Mouse (Mus musculus) right cerebral cortex, adult 2 months (tissue): Measurements from ENCODE around the gene 2610528J11Rik.
"Not testable (repeated sequence)": the region's sequence is repeated elsewhere in the genome, so short reads cannot be mapped to it uniquely, and the experiment has no call there.

ENCODE experiments used
- DNase-seq, 2 experiments: peaks; one replicate each; pipeline ENCODE4 v3.0.0; 2021 to 2022; ENCODE audit warnings: low spot score in 2 of 2

2610528J11Rik gene

DNA sequence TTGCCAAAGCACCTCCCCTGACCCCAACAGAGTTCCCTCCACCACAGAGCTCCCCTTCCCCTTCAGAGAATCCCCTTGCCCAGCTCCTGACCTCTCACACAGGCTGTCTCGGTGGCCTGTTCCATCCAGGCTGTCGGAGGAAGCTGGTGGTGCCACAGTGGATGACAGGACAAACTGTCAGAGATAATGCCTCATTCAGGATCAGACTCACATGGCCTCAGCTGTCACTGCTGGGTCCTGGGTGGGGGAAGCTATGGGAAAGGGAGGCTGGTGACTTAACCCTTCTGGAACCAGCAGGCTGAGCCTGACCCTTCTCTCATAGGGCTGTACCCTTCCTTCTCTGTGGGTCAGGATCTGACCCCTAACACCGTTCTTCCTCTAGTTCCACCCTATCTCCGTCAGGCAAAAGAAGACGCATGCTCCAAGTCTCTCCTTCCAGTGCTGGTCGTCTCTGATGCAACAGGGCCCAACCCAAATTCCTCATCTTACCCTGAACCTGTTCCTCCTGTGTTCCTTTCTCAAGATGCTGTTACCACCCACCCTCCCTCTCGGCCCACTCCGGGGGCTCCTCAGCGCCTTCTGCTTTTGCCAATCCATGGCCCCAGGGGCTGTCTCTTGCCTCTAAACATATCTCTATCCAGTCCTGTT is 15.8 kb downstream of the 2610528J11Rik start:
- DNase-seq, result no peak

DNA sequence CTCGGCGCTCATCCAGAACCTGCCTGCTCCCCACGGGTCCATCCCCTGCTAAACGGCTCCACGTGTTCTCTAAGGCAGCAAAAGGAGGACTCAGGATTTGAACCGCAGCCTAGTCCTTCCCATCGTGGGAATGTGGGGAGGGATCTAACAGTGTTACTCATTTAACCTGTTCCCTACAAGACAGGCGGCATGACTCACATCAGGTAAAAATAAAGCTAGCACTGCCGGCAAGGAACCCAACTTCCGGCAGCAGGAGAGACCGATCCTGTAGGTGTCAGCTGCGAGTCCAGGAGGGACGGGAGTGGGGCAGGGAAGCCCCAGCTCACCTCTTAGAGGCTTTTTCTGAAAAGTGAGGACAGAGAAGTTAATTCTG is 16.3 kb downstream of the 2610528J11Rik start:
- DNase-seq, result peak; percentile 62 to 68

DNA sequence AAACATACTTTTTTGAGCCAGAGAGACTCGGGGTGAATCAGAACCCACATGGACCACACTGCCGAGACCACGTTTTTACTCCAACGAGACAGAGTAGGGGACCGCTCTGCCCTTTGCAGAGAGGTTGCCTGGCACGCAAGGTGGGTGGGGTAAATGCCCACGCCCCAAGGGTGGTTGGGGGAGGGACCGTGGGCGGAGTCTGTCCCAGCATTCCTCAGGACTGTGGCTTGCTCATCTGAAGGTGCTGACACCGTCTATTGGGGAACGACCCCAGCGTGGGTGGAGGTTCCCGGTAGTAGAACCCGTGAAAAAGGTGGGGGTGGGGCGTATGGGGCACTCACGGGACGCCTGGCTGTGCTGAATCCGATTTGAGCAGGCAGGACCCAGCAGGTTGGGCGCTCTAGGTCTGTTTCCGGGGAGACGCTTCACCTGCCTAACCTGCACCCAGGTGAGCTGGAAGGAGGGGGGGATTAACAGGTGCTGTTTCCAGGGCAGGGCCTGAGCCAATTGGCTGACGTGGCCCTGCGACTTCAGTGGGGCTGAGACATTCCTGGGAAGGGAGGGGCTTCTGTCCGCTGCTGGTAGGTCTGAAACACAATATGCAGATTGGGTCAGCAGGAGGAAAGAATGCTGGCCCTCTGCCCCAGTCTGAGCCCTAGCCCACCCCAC is 16.9 kb downstream of the 2610528J11Rik start, which contains the start of gene Tmem125:
Tmem125 (minus strand) TSS at position 453 of the 669 bp plus-strand sequence.
- peak; percentile 22 to 26 for DNase-seq

DNA sequence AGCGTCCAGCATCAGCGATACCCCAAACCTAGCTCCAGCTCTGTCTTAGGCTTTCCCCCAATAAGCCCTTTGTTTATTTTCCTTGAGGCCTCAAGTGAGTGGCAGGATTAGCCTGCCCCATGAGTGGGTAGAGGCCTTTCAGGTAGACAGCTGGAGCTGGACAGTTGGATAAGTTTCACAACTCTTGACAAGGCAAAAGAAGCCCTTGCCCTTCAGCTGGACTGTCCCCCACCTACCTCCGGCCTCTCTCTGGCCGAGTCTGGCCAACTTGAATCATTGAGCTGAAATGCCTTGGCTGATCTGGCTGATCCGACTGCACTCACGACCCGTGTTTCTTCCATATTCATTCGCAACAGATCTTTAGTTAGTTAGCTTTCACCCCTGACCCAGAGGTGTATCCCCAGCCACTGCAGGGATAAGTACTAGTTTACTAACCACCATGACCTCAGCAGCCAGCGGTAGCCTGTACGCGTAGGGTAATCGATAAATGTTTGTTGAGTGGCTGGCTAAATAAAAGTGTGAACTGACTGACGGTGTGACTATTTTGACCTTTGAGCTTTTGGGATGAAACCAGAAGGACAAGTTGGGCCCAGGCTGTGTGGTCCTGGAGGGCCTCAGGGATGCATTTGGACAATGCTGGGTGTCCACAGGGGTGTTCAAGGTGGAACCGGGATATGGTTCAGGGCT is 17.8 kb downstream of the 2610528J11Rik start:
- DNase-seq, result no peak

DNA sequence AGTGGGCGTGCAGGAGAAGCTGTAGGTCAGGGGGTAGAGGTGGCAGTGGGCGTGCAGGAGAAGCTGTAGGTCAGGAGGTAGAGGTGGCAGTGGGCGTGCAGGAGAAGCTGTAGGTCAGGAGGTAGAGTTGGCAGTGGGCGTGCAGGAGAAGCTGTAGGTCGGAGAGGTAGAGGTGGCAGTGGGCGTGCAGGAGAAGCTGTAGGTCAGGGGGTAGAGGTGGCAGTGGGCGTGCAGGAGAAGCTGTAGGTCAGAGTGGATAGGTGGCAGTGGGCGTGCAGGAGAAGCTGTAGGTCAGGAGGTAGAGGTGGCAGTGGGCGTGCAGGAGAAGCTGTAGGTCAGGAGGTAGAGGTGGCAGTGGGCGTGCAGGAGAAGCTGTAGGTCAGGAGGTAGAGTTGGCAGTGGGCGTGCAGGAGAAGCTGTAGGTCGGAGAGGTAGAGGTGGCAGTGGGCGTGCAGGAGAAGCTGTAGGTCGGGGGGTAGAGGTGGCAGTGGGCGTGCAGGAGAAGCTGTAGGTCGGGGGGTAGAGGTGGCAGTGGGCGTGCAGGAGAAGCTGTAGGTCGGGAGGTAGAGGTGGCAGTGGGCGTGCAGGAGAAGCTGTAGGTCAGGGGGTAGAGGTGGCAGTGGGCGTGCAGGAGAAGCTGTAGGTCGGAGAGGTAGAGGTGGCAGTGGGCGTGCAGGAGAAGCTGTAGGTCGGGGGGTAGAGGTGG is 20.8 kb downstream of the 2610528J11Rik start:
- peak; percentile 37 to 74 for DNase-seq

DNA sequence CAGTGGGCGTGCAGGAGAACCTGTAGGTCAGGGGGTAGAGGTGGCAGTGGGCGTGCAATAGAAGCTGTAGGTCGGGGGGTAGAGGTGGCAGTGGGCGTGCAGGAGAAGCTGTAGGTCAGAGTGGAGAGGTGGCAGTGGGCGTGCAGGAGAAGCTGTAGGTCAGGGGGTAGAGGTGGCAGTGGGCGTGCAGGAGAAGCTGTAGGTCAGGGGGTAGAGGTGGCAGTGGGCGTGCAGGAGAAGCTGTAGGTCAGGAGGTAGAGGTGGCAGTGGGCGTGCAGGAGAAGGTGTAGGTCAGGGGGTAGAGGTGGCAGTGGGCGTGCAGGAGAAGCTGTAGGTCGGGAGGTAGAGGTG is 21.3 kb downstream of the 2610528J11Rik start:
- not testable (repeated sequence) for DNase-seq

DNA sequence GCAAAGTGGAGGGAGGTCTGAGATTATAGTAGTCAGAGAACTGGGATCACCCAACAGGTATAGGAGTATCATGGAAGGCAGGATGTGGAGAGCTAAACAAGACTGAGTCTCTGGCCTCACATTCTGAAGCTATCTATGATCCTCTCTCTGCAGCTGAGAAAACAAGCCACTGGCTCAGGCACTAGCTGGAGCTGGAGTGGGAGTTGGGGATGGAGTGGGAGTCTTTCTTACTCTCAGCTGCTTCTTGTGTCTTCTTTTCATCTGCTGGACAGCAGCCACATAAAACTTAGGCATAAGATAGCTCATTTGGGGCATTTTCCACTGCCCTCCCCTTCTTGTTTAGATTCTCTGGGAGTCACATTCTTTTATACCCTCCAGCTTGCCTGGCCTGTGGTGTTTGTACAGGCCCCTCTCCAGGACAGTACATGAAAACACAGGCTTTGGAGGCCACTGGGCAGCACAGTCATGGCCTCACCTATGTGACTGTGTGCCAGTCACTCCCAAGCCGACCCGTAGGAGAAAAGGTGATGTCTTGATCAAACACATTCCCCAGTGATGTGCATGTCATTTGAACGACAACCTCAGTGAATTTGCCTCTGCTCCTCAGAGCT is 26.3 kb downstream of the 2610528J11Rik start:
- DNase-seq, result peak; percentile 34 to 35

DNA sequence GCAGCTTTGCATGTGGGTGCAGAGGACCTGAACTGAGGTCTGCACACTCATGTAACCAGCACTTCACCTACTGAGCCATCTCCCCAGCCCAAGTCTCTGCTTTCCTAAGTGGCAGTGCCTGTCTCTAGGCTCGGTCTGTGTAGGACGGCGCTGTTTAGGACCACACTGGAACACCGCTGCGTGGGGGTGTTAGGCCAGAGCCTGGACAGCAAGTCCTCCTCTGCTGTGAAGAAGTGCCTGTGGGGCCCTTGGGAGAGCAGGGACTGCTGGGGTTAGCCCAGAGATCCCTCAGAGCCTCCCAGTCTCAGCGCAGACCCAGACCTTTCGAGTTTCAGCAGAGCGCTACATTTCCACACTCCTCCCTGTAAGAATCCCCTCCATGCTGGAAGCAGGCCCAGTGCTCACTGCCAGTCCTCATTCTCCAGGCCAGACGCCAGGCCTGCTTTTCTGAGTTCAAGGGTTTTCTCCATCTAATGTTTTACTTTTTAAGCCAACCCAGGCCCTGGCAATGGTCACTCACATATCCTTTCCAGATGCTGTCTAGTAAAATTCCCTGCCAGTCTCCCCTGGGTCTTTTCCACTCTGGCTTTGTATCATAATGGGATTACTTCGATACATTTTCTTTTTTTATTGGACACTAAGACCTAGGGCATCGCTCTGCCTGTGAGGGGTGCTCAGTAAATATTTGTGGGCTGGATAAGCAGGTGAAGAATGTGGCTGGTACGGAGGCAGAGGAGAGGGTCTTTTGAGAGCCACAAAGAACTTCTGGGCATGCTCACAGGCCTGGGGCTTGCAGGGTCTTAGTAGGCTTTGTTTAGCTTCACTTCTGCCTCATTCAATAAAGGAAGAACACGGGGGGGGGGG is 37.5 kb downstream of the 2610528J11Rik start:
- DNase-seq, result no peak

DNA sequence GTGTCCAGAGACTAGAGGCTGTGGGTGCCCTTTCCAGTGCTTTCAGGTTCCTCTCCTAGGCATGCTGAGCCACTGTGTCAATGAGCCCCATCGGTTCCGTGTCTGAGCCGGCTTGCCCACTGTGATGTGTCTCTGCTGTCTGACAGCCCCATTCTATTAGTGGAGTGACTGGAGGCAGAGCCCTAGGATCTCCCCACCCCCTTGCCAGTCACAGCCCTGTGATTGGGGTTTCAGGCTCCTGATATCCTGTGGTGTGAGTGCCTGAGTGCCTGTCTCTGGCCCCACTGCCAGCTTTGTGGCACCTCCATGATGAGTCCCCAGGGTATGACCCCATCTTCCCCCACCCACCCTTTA is 38.1 kb downstream of the 2610528J11Rik start:
- no peak for DNase-seq

DNA sequence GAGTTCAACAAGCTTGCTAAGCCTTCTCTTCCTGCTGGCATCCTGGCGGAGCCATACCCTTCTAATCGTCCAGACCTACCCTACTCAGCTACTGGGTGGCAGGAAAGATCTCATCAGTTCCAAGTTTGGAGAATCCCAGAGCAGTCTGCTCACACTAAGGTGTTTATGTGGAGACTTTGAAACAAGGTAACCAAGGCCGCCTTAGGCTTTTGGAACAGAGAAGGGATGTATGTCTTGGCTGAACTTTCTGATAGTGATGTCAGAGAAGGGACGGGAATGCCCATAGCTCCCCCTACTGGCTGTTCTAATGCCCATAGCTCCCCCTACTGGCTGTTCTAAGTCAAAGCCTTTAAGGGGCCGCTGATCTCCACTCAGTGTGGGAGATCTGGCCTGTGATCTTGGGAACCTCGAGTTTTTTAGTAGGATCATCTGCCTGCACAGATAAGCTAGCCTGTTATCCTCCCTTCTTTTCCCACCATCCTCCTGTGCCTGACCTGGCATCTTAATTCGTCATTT is 39.4 kb downstream of the 2610528J11Rik start:
- DNase-seq, result peak; percentile 48 to 61

DNA sequence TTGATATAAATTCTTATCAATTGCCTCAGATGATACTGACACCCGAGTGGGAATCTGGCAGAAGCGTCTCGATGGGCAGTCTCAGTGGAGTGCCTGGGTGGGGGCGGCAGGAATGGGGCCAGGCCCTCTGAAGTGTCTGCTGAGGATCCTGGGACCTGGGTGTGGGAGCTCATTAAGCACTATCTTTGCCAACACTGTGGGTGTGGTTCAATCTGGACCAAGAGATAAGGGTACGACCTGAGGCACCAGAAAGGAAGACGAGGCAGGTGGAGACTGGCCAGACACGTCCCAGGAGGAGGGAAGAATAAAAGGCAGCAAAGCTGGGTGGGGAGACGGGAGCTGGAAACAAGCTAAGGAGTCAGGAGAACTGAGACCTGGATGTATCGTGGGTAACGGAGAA is 41.9 kb downstream of the 2610528J11Rik start:
- DNase-seq, result no peak

DNA sequence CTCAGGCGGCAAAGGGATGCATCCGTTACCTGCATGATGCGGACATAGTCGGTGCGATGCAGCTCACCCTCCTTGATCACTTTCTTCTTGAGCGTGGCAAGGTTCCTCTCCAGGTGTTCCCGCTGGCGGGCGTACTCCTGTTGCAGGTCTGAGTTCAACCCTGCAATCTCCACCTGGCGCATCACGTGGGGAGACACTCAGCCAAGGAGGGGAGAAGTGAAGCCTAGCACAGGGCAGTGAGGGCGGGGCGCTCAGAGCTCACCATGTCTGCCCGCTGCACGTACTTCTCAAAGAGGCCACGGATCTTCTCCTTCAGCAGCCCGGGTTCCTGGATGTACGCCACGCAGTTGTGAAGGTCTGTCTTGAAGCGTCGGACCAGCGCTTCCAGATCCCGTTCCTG is 42.5 kb downstream of the 2610528J11Rik start:
- no peak for DNase-seq

DNA sequence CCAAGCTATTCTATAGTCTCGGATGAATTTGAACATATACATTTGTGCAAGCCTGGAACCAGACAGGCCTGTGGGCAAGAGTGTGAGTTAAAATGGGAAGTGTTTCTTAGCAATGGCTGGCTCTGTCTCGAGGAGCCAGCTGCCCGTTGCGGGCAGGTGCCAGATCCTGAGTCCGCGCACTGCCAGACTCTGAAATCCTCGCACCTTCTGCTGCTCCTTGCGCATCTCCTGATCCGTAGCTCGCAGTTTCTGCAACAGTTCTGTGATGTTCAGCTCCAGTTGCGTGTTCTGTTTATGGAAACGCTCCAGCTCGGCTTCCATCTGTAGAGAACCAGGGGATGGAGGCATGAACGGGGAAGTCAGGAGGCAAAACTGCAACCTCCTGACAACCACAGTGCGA is 44.6 kb downstream of the 2610528J11Rik start:
- peak; percentile 68 to 70 for DNase-seq

DNA sequence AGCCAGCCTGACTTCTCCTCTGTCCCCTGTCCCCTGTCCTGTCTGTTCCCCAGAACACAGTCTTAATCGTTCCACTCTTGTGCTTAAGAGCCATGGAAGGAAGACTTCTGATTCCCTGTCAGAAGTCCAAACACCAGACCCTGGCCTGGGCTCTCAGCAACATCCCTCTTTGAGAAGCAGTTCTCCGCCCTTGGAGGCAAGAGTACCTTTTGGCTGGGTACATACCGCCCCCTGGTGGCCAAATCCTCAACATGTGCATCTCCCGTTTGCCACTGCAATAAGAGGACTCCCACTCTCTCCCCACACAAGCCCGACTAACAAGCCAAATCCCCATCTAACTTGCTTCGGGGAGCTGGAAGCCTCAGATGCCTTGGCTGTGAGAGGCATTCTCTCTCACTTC is 49.3 kb downstream of the 2610528J11Rik start:
- DNase-seq, result peak; percentile 94 to 95

DNA sequence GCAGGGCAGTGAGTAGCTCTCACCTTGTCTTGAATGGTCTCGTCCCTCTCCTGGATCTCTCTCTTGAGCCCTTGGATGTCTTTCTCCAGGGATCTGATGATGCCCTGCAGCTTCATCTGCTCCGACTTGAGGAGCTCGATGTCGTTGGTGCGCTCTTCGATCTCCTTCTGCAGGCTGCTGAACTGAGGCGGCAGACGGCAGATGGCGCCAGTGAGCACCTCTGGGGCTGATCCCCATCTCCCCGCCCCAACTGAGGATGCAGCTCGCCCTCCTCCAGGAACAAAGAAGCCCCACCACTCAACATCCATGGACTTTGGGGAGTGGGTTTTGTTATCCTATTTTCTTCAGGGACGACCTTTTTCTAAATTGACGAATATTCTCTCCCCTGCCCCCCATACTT is 52.5 kb downstream of the 2610528J11Rik start:
- peak in 1 of 2 experiments; percentile 29 for DNase-seq
